Mouse (Mus musculus) forebrain, embryonic 14.5 days (tissue): ENCODE results near the gene Plin2. TPM values are rescaled to one million over a fixed set of nuclear protein-coding genes. Genes with fewer than 3 reads are reported as not detected.

Experiments used
- ATAC-seq: fragments of 200-750 bp; cut with Nextera tagmentation; 2 replicates; pipeline ENCODE4 v1.8.0; 2017; ENCODE audit warnings: mild to moderate bottlenecking, moderate library complexity
- DNase-seq: peaks from one replicate; pipeline ENCODE4 v3.0.0-alpha.2; 2015; ENCODE audit warnings: low spot score
- H3K27ac ChIP-seq: fragments of 300-500 bp; sonication (generic); 2 replicates; pipeline ENCODE4 v1.5.1; 2014; ENCODE audit warnings: low read depth, mild to moderate bottlenecking, control low read depth, low read length, moderate library complexity
- H3K27me3 ChIP-seq: fragments of 300-500 bp; sonication (generic); replicated peaks from 2 replicates; pipeline ENCODE4 v1.6.1; 2014; ENCODE audit warnings: low read length, control low read depth, mixed read lengths; ENCODE audit not compliant: control insufficient read depth, insufficient read depth
- H3K36me3 ChIP-seq: fragments of 300-500 bp; sonication (generic); 2 replicates; pipeline ENCODE4 v1.6.1; 2014; ENCODE audit warnings: low read length, control low read depth; ENCODE audit not compliant: control insufficient read depth, insufficient read depth
- H3K4me1 ChIP-seq: fragments of 300-500 bp; sonication (generic); 2 replicates; pipeline ENCODE4 v1.6.1; 2014; ENCODE audit warnings: antibody characterized with exemption, low read length, control low read depth; ENCODE audit not compliant: control insufficient read depth, insufficient read depth
- H3K4me2 ChIP-seq: fragments of 300-500 bp; sonication (generic); 2 replicates; pipeline ENCODE4 v1.6.1; 2014; ENCODE audit warnings: mild to moderate bottlenecking, control low read depth, low read length
- H3K4me3 ChIP-seq: fragments of 300-500 bp; sonication (generic); 2 replicates; pipeline ENCODE4 v1.5.1; 2014; ENCODE audit warnings: low read depth, low read length, control low read depth
- H3K9ac ChIP-seq: fragments of 300-500 bp; sonication (generic); 2 replicates; pipeline ENCODE4 v1.6.1; 2014; ENCODE audit warnings: mild to moderate bottlenecking, low read length, control low read depth, moderate library complexity
- H3K9me3 ChIP-seq: fragments of 300-500 bp; sonication (generic); replicated peaks from 2 replicates; pipeline ENCODE4 v1.6.1; 2016; ENCODE audit warnings: low read length, control low read depth, mixed read lengths; ENCODE audit not compliant: control insufficient read depth
- WGBS: fragments of 180-500 bp; shearing (Covaris S2); extraction: QIAGEN DNeasy Blood & Tissue Kit; methylation state at CpG from one replicate; pipeline ENCODE4 v1.1.7; 2014; 5-methylcytosine and 5-hydroxymethylcytosine counted together
- polyA plus RNA-seq: library from polyadenylated mRNA; unstranded; fragments of >200 nt; fragmentation: Nextera tagmentation; extraction: Ambion mirVana; gene quantifications from 2 replicates; pipeline ENCODE4 v1.2.1, GENCODE M21; 2014

Gene Plin2
- polyA plus RNA-seq, 1 experiment from 2014 or later = 58.5 TPM

DNA sequence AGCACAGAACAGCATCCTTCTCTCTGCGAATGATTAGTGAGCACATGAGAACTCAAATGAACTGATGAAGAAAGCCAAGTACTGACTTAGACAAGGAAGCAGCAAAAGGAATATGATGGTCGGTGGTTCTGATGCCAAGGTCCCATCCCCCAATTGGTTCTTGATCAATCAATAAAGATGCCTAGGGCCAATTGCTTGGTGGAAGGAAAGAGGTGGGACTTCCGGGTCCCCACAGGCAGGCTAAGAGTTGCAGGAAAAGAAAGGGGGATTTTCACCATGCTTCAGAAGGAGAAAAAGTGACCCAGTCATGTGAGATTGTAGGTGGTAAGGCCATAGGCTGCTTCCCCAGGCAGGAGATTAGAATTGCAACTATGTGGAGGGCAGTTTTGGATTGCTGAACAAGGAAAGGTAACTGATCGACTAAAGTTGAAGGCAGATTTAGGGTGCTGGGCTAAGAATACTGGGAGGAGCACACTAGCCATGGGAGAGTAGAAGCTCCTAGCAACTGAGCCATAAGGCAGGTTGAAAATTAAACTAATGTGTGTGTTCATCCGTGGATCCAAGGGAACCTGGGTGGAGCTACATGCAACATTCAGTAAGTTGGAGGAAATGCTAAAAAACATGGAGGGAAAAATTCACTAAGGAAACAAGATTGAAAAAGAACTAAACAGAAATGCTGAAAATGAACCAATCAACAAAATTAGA, 29.5 kb upstream of the Plin2 start:
- Histone ChIP-seq H3K4me3 (no peak overlapping the region), H3K36me3 (no peaks in the 10 kb centered on the region), H3K9me3 (no peaks in the 10 kb centered on the region), H3K9ac (no peak overlapping the region), H3K27ac (no peak overlapping the region), H3K27me3 (no peaks in the 10 kb centered on the region), H3K4me1 (no peaks in the 10 kb centered on the region), H3K4me2 (no peak overlapping the region)
- 80% methylated on average over 5 of the region's 5 CpGs for WGBS
- ATAC-seq (no peak), DNase-seq (no peak)

DNA sequence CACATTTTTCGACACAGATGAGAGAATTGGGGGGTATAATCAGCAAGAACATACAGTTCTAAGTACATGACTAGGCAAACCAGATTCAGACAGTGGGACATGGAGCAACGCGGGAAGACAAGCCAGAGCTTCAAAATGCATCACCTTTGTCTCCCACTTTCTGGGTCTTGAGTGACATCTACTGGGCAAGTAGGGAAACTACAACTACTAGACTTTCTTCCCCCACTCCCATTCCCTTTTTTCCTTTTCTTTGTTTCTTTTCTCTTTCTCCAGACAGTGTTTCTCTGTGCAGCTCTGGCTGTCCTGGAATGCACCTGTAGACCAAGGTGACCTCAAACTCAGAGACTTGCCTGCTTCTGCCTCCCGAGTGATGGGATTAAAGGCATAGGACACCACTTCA, 27.0 kb upstream of the Plin2 start:
- H3K36me3 ChIP-seq = no peaks in the 10 kb centered on the region
- no peak overlapping the region for H3K27ac ChIP-seq
- no peak overlapping the region for H3K4me2 ChIP-seq
- no peaks in the 10 kb centered on the region for H3K27me3 ChIP-seq
- H3K9me3 ChIP-seq = no peaks in the 10 kb centered on the region
- ATAC-seq (peak; percentile 89), DNase-seq (peak; percentile 83)
- H3K9ac ChIP-seq = no peak overlapping the region
- H3K4me3 ChIP-seq = no peak overlapping the region
- H3K4me1 ChIP-seq = no peaks in the 10 kb centered on the region
- 9% methylated on average over 4 of the region's 4 CpGs for WGBS

DNA sequence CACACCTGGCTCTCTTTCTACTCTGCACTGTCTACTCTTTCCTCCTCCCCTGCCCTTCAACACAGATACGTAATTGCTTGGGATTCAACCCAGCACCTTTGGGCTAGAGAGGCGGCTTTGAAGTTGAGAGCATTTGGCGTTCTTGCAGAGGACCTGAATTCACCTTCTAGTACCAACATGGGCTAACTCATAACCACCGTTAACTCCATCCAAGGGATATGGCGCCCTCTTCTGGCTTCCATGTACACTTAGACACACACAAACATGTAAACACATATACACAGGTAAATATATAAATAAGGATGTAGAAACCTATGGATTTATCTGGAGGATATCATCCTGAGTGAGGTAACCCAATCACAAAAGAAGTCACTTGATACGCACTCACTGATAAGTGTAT, 25.2 kb upstream of the Plin2 start:
- Histone ChIP-seq H3K27ac (no peak overlapping the region), H3K36me3 (no peaks in the 10 kb centered on the region), H3K9ac (no peak overlapping the region), H3K9me3 (no peaks in the 10 kb centered on the region), H3K27me3 (no peaks in the 10 kb centered on the region), H3K4me1 (no peaks in the 10 kb centered on the region), H3K4me2 (no peak overlapping the region), H3K4me3 (no peak overlapping the region)
- 56% methylated on average over 6 of the region's 6 CpGs for WGBS
- DNase-seq = peak; percentile 19
- no peak for ATAC-seq

DNA sequence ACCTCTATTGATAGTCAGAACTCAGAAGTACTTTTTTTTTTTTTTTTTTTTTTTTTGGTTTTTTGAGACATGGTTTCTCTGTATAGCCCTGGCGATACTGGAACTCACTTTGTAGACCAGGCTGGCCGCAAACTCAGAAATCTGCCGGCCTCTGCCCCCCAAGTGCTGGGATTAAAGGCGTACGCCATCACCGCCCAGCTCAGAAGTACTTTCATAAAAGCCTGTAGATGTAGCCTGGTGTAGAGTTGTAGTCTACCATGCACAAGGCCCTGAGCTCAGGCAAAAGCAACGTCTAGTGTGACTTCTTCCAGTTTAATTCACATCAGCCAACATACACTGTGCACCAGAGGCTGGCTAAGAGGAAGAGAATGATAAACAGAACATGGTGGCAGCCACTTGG, 23.1 kb upstream of the Plin2 start:
- H3K27ac ChIP-seq = no peak overlapping the region
- no peaks in the 10 kb centered on the region for H3K36me3 ChIP-seq
- H3K9me3 ChIP-seq = no peaks in the 10 kb centered on the region
- no peak for DNase-seq
- no peak for ATAC-seq
- 91% methylated on average over 7 of the region's 7 CpGs for WGBS
- H3K27me3 ChIP-seq = no peaks in the 10 kb centered on the region
- H3K4me3 ChIP-seq = no peak overlapping the region
- H3K4me1 ChIP-seq = no peaks in the 10 kb centered on the region
- H3K9ac ChIP-seq = no peak overlapping the region
- no peak overlapping the region for H3K4me2 ChIP-seq

DNA sequence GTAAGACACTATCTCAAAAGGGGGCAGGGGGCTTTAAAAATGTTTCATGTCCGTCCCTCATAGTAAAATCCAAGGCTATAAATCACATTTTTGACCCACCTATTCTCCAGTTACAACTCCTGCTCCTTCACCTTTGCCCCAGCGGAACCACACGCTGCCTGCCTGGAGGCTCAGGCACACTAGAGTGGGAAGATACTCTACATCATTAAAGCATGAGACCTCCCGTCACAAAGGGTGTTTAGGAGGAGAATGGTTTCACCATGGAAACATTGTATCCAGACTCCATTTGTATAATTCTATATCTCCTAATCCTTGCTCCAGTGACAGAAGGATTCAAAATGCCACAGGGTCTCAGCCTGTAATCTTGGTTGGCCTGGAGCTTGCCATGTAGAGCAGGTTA, 21.4 kb upstream of the Plin2 start:
- H3K4me3 ChIP-seq = no peak overlapping the region
- no peak overlapping the region for H3K4me2 ChIP-seq
- no peak overlapping the region for H3K27ac ChIP-seq
- ATAC-seq (no peak), DNase-seq (no peak)
- H3K9ac ChIP-seq = no peak overlapping the region
- no peaks in the 10 kb centered on the region for H3K36me3 ChIP-seq
- H3K4me1 ChIP-seq = no peaks in the 10 kb centered on the region
- H3K27me3 ChIP-seq = no peaks in the 10 kb centered on the region
- WGBS = 80% methylated on average over 4 of the region's 4 CpGs
- H3K9me3 ChIP-seq = no peaks in the 10 kb centered on the region

DNA sequence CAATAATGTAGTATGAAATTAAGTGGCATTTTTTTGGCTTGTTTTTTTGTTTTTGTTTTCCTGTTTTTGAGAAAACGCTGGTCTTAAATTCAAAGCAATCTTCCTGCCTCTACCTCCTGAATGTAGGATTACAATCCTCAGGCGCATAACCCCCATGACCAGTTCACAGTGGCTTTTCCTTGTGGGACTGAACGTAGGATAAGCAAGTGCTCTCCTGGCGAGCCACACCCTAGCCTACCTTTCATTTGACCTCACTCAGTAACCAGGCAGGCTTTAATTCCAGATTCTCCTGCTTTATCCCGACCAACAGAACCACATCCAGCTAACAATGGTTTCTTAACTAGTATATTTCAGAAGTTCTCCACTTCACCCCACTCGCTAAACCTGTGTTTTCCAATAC, 20.9 kb upstream of the Plin2 start:
- Histone ChIP-seq H3K4me3 (no peak overlapping the region), H3K36me3 (no peaks in the 10 kb centered on the region), H3K9ac (no peak overlapping the region), H3K4me2 (no peak overlapping the region), H3K4me1 (no peaks in the 10 kb centered on the region), H3K27me3 (no peaks in the 10 kb centered on the region), H3K27ac (no peak overlapping the region), H3K9me3 (no peaks in the 10 kb centered on the region)
- no peak for DNase-seq
- ATAC-seq = no peak
- 87% methylated on average over 6 of the region's 6 CpGs for WGBS

DNA sequence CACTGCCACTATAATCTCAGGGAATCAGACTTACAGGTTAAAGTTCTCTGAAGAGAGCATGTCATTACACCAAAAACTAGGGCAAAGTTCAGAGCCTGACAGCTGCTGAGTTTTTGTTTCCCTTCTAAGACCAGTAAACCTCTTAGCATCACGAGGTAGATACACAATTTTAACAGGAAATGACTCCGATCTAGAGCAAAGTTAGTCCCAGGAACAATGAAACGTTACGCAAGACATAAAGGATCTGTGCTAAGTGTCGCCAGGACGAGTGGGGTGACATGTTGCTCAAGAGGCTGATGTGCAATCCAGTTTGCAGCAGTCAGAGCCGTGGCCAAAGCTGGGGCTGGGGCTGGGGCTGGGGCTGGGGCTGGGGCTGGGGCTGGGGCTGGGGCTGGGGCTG, 20.3 kb upstream of the Plin2 start:
- Histone ChIP-seq H3K9ac (no peak overlapping the region), H3K9me3 (no peaks in the 10 kb centered on the region), H3K4me3 (no peak overlapping the region), H3K4me1 (no peaks in the 10 kb centered on the region), H3K27me3 (no peaks in the 10 kb centered on the region), H3K27ac (no peak overlapping the region), H3K4me2 (no peak overlapping the region), H3K36me3 (no peaks in the 10 kb centered on the region)
- DNase-seq (no peak), ATAC-seq (no peak)
- 63% methylated on average over 7 of the region's 7 CpGs for WGBS

DNA sequence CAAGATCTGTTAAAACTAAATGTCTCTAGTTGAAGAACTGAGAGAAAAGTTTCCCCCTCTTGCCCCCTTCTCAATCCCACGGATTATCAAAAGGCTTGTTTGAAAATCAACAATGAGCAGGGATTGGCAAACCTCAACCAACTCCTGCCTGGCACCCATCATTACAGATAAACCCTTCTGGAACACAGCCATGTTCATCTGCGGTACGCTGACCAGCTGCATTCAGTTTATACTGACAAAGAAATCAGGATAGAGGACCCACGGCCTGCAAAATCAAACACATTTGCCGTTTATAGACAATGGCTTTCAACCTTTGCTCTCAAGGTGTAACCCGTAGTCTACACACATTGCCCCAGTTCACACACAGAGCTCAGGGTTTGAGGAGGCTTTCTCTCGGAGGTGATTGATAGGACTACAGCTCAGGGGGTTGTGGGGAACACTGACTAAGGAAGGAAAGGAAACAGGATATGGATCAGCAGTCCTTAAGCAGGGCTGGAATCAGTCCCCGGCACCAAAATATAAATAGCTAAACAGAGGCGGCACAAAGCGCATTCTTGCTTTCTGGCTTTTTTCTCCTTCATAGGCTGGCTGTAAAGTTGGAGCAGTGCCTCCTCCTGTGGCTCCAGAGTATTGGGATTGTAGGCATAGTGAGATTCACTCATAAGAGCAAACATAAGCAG, 19.3 kb upstream of the Plin2 start:
- Histone ChIP-seq H3K27ac (no peak overlapping the region), H3K27me3 (no peaks in the 10 kb centered on the region)
- WGBS = 81% methylated on average over 10 of the region's 10 CpGs

DNA sequence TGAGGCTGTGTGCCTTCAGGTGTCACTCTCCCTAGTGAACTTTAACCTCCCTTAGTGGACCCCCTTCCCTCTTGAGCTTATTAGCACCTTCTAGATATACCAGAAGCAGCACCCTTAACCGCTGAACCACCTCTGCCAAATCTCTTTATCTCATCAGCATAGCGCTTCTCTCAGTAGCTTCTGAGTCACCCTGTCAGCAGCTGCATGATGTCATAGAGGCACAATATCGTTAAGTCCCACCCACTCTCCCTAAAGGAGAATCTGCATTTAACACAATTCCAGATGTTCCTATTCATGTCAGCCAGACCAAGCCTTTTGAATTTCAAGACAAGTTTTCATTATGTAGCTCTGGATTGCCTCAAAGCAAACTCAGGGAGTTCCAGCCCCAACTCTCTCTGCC, 16.7 kb upstream of the Plin2 start:
- Histone ChIP-seq H3K27me3 (no peaks in the 10 kb centered on the region), H3K9ac (no peak overlapping the region), H3K9me3 (no peaks in the 10 kb centered on the region), H3K4me2 (no peak overlapping the region), H3K36me3 (no peaks in the 10 kb centered on the region), H3K27ac (no peak overlapping the region), H3K4me3 (no peak overlapping the region), H3K4me1 (no peaks in the 10 kb centered on the region)
- DNase-seq = no peak
- ATAC-seq = no peak
- WGBS = 80% methylated on average over 3 of the region's 3 CpGs

More for the DNA sequence above, 19.3 kb upstream of the Plin2 start:
- no peak for ATAC-seq
- no peak overlapping the region for H3K9ac ChIP-seq
- H3K9me3 ChIP-seq = no peaks in the 10 kb centered on the region
- no peak for DNase-seq
- no peaks in the 10 kb centered on the region for H3K36me3 ChIP-seq
- no peak overlapping the region for H3K4me2 ChIP-seq
- no peaks in the 10 kb centered on the region for H3K4me1 ChIP-seq
- no peak overlapping the region for H3K4me3 ChIP-seq
